Mouse (Mus musculus) heart, postnatal 0 days (tissue): ENCODE measurements around the gene Slc35a1.

Source experiments
- CTCF ChIP-seq: IDR thresholded peaks from 2 replicates; pipeline ENCODE4 v1.5.1; 2016; ENCODE audit warnings: antibody characterized with exemption, control low read depth, low read depth
- EP300 ChIP-seq: IDR thresholded peaks from 2 replicates; pipeline ENCODE4 v1.6.1; 2016; ENCODE audit warnings: antibody characterized with exemption, low read depth

DNA sequence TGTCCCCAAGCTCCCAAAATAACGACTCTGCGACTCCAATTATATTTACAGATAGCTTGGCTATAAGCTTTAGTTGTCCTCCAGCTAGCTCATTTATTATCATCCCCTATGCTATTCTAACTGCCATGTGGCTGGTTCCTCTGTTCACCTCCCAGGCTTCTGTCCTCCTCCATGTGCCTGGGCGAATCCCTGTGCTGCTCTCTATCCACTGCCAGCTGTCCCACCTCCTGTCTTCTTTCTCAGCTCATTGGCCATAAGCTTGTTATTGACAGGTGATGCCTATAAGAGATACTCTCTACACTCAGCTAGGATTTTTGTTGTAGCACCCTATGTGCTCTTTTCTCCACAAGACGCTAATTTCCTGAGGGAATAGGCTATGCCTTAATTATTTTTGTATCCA, 49.4 kb downstream of the Slc35a1 start:
- TF ChIP-seq CTCF (no peak), EP300 (no peak)
